Mouse (Mus musculus) olfactory bulb, adult 2 months (tissue): Measurements from ENCODE around the gene Fmo5.

Source experiments
- CTCF ChIP-seq: fragments of 200-500 bp; IDR thresholded peaks from 2 replicates; pipeline ENCODE4 v1.5.1; 2012; ENCODE audit warnings: low read depth, mild to moderate bottlenecking, low read length, moderate library complexity; ENCODE audit not compliant: insufficient read depth
- POLR2A ChIP-seq: fragments of 200-500 bp; IDR thresholded peaks from 2 replicates; pipeline ENCODE4 v1.6.1; 2012; ENCODE audit warnings: mild to moderate bottlenecking, low read depth, low read length, moderate library complexity; ENCODE audit not compliant: insufficient read depth

DNA sequence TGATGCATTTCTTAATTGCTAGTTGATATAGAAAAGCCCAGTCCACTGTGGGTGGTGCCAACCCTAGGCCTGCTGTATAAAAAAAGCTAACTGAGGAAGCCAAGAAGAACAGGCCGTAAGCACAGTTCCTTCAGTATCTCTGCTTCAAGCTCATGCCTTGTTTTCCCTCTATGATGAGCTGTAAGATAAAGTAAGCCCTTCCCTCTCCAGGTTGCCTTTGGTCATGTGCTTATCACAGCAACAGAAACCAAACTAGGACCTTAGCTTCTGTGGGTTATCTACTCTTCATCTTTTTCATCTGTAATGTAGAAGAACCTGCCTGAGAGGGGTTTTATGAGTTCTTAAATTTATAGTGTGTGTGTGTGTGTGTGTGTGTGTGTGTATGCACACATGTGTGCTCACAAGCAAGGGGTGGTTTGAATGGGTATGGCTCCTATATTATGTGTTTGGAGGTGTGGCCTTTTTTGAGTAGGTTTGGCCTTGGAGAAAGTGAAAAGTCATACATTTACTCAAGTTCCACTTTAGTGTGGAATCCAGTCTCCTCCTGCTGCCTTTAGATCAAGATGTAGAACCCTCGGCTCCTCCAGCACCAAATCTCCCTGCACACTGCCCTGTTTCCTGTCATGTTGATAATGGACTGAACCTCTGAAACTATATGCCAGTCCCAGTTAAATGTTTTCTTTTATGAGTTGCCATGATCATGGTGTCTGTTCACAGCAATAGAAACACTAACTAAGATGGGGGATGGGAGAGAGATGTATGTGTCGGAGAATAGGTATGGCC is 28.4 kb upstream of the Fmo5 start:
- TF ChIP-seq CTCF, result no peak
- no peak for TF ChIP-seq POLR2A
